Mouse (Mus musculus) heart, adult 8-10 months (tissue): Measurements from ENCODE around the gene Lmo2. TPM values are rescaled to one million over a fixed set of nuclear protein-coding genes. Genes with fewer than 3 reads are reported as not detected.

Experiments used
- DNase-seq: peaks from one replicate; pipeline ENCODE4 v3.0.0; 2022; ENCODE audit warnings: low spot score
- total RNA-seq, 4 experiments: library from RNA; stranded (reverse); gene quantifications; 2 replicates each; pipeline ENCODE4 v1.2.4; 2022

The Lmo2 gene
- total RNA-seq, 4 experiments from 2014 or later: 25.6 to 27.7 (median 26.0) TPM

DNA sequence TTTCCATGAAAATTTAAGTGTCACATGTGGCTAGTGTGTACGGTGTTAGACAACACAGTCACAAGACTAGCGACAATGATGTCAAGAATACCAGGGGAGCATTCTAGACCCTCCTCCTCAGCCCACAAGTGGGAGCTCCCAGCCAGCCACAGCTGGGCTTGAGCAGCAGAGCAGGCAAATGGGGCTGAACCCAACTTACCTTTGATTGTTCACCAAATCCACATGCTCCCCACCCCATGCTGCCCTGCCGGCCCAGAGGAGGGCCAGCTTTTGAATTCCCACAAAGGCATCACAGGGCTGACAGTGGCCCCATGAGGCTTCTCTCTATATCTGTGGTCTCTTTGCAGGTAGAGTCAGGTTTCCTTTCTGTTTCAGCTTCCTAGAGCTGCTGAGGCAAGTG, 16.7 kb upstream of the Lmo2 start:
- DNase-seq: no peak

DNA sequence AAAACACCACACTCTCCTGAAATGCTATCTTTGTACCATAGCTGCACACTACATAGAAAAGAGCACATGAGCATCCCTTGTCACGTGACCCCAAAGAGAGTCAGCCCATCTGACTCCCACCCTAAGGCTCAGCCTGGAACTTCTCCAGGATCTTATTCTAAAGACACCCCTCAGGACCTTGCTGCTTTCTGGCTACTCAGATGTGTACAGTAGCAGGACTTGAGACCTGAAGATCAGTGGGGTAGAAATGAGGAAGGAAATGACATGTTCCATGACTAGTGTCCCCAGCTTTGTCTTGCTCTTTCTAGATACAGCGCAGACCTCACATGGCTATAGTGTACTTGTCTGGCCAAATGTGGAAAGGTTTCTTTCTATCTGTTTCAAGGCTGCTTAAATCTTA, 12.9 kb upstream of the Lmo2 start:
- no peak for DNase-seq

DNA sequence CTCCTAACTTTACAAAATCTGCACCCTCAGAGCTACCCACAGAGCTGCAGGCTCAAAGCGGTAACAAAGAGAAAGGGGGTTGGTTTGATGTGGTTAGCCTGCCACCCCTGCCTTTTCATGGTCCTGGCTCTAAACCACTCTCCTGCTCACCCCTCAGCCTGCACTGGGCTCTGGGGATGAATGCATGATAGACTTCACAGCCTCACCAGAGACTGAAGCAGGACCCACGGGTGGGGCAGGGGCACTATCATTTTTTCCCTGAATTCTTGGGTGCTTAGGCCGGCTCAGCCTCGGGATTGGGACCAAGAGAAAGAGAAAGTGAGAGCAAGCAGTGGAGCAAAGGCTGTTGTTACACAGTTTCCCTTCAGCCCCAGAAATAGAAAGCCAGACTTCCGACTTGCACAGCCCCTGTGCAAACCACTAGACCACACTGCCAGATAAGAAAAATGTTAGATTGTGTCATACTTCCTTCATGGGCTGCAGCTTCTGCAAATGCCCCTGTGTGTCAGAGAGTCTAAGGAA, 12.2 kb upstream of the Lmo2 start:
- DNase-seq: peak; percentile 41

DNA sequence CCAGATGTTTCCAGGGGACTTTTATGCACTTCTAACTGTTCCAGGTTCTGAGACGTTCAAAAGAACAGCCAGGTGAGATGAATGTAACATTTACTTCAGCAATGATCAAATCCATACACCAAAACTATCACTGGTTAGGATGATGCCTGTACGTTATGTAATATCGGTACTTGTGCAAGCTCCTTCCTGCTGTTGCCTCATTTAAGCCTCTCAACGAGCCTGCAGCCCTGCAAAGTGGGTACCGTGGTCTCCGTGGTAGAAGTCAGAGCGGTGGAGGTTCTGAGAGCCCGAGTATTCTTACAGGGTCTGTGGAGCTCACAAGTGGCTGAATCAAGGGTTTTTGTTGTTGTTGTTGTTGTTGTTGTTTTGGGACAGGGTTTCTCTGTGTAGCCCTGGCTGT, 10.9 kb upstream of the Lmo2 start:
- no peak for DNase-seq

DNA sequence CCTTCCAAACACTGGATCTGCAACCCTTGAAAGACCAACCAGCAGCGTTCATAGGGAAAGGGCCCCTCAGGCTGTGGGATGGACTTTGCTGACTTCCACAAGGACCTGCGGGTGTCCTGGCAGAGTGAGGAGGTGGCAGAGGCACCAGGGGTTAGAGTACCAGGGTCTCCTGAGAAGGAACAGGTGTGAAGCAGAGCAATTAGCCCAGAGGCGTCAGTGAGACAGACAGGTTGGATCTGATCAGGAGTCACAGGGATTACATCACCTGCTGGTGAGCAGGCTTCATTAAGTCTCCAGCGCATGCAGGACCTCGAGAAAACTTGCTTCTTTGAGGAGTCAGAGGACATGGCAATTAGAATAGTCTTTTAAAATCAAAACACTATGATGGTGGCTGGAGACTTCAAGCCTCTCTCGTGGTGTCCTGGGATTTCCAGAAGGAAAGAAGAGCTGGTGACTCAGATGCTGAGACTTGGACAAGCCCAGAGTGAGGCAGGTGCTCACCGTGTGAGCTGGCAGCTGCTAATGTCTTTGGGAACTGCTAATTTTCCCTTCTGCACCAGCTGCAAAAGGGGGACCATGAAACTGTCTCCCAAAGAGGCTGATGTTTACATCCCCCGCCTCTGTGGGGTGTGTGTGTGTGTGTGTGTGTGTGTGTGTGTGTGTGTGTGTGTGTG, 9.7 kb upstream of the Lmo2 start:
- DNase-seq: no peak

- DNase-seq: no peak
These were observed 4.5 kb upstream of the Lmo2 start for GRCm38 (mm10) chr2:103953050-103953835.

DNA sequence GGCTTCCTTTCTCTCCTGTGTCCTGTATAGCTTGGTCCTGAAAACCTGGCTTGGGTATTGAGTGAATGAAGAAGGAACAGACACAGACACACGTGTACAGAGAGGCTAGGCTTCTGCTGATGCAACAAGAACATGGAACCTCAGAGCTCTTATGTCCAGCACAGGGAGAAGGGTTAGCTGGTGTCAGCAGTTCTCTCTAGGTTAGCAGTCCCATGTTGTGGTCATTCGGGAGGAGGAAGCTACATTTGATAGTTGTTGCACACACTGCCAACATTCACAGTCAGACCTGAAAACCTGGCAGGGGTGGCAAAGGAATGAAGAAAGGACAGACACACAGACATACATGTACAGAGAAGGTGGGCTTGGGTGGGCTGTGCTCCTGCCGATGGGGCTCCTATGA, 2.1 kb upstream of the Lmo2 start:
- no peak for DNase-seq

DNA sequence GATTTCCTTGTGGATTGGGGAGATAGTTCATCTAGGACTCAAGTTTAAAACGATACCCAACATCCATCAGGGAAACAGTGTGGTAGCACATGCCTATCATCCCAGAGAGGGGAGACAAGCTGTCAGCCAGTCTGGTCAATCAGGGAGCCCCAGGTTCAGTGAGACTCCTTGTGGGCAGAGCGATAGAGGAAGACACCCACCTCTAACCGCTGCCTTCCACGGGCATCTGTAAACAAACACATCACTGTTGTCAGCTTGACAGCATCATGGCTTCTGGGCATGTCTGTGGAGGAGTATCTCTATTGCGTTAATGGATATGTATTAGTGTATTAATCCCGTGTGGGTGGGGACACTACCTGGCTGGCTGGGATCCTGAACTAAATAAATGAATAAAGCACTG, 919 bp upstream of the Lmo2 start:
- no peak for DNase-seq

GRCm38 (mm10) chr2:103958634-103959033, 848 bp downstream of the Lmo2 start:
- no peak for DNase-seq

DNA sequence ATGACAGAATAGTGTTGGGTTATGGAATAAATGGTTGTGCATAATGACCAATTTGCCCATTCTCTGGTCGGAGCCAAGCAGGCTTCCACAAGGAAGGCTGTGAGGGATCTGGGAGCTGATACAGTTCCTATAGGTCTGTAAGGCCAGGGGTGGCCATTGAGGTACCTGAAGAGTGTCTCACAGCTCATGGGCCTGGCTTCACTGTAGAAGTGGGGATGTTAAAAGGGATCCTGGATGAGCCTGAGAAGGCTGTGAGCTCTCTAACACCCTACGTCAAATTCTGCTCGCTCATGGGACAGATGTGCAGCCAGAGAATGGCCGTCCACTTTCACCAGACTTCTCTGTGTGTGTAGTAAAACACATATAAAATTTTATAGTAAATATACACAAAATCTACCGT, 1.3 kb downstream of the Lmo2 start:
- DNase-seq: no peak

GRCm38 (mm10) chr2:103959574-103959973, 1.8 kb downstream of the Lmo2 start:
- DNase-seq: no peak

- peak; percentile 6 for DNase-seq
These were observed 4.6 kb downstream of the Lmo2 start for GRCm38 (mm10) chr2:103962349-103962748.

DNA sequence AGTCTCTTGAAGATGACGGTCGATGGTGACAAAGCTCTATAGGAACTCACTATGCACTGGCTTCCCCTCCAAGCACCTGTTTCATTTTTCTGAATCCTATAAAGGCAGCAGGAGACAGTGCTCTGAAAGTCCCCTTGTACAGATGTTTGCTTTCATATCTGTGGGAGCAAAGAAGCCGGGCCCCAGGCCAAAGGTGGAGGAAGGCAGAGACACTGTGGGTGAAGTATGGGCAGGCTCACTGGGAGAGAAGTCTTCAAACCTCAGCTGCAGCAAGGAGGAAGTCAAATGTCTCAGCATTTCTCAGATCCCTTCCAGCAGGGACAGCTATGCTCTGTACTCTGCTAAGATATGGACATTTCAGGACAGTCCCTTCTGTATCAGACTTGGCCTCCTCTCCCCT, 7.6 kb downstream of the Lmo2 start:
- DNase-seq: no peak

DNA sequence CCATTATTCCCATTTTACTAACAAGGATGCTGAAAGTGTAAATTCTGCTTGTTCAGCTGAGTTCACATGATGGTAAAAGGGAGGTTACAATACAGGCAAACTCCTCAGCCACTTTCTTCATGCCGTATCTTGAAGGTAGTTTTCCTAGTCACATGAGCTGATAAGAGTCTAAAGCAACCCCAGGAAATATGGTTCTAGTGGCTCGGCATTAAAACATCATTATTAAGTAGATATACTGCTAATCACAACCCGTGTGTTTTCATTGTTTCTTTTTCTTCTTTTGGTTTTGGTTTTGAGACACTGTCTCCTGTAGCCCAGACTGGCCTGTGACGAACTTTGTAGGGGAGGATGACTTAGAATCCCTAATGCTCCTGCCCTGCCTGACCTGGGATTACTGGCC, 10.4 kb downstream of the Lmo2 start:
- DNase-seq: no peak

DNA sequence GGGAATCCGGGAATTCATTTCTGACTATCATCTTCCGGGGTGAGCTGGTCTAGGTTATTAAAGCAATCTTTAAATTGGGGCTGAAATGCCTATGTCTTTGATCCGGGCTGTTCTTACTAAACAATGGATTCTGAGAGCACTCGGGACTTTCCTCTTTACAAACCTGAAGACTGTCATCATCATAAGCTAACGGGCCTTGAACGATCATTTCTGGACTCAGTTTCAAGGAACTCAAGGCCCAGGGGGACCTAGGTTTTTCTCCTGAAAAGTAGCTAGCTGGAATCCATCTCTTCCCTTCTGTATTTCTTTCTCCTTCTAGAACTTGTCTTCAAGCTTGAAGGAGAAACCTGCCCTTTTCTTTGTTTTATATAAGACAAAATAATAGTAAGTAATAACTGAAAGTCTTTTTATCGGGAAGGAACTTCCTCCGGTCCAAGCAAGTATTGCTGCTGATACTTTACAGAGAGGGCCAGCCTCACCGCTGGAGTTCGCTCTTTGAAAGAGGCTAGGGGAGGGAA, 11.2 kb downstream of the Lmo2 start:
- DNase-seq: peak; percentile 7

GRCm38 (mm10) chr2:103969437-103970040, 11.8 kb downstream of the Lmo2 start:
- DNase-seq: peak; percentile 62

GRCm38 (mm10) chr2:103970041-103970790, 12.4 kb downstream of the Lmo2 start:
- peak; percentile 68 for DNase-seq

DNA sequence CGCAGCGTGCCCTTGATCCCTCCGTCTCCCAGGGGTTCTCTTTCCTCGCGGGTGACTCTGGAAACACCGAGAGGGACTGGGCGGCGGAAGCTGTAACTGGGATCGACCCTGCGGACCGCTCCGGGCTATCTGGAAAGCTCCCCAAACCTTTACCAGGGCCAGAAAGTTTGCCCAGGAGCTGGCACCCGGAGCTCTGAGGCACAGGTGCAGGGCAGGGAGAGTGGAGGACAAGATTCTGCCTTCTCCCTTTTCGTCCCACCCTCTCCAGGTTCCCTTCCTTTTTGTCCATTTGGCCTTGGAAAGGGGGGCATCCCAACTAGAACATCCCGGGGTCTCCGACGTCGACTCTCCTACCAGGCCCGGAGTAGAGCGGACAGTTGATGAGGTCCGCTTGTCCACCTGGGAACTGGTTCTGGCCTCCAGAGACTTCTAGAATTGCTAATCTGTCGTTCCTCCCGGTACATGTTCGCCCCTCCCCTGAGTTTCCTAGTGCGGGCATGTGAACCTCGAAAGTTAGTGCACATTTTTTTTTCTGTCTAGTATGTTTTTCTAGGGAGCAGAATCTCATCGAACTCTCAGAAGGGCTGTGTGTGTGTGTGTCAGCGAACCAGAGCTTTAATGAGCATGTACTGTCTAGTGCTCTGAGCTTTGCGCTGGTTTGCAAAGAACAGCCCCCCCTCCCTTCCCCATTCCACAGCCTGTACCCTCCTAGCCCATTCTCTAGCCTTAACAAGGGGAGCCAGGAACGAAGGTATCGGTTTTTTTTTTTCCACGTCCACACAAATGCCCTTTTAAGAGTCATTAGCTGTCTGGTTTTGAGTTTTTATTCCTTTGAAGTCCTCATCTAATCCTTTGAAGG, 13.2 kb downstream of the Lmo2 start:
- peak; percentile 21 for DNase-seq

DNA sequence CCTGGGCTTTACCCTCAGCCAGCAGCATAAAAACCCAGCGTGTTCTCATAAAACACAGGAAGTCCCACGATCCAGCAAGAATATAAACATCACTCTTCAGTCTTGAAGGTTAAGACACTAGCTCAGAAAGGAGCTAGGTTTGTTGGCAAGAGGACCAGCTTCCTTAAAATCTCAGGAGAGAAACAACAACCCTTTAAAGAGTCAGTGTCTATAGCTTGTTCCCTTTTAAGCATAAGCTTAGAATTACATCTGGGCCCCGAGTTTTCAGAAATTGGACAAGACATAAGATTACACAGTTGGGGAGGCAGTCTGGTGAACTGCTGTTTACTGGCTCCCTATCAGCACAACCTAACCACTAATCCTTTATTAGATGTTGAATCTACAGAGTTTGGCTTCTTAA, 14.1 kb downstream of the Lmo2 start:
- no peak for DNase-seq

DNA sequence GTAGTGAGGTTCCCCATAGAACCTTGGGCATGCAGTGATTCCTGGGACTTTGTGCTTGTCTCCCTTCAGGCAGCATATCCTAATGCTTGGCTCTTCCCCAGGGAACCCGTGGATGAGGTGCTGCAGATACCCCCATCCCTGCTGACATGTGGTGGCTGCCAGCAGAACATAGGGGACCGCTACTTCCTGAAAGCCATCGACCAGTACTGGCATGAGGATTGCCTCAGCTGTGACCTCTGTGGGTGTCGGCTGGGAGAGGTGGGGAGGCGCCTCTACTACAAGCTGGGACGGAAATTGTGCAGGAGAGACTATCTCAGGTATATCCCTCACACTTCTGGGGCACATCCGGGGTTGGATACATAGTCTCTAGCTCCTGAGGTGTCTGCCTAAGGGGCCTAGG, 18.1 kb downstream of the Lmo2 start:
- no peak for DNase-seq

DNA sequence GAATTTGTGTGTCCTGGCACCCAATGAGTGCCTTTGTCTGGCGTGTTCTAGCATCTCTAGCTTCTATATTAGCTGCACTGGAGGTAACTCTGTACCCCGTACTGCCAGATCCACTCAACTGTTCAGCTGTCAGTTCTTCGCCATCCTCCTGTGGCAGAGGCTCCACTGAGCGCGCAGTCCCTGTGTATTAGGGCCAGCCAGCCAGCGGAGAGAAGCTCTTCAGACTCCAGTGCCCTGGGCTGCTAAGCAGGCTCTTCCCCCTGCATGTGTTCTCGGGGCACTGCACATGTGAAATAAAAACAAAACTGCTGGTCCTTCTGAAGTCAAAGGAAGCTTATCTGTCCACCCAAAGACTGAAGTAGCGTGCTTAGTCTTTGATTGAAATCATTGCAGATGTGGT, 19.4 kb downstream of the Lmo2 start:
- no peak for DNase-seq
